Mouse (Mus musculus): ENCODE results near the gene Tbk1.

DNA sequence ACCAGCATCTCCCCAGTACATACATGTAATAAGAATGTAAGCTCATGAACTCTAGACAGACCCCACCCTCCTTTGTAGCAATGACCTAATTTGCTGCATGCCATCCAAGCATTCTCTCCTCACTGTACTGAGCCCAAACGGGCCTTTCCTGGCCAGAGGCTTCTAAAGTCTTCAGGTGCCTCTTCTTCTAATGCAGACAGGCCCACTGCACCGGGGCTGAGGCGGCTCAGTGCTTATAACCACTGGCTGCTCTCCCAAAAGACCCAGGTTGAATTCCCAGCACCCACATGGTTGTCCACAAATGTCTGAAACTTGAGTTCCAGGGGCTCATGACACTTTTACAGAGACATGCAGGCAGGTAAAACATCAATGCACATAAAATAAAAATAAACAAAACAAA, 15.6 kb downstream of the Tbk1 start:
- TF ChIP-seq CTCF (IDR thresholded peaks at IDR 0.05; ENCODE audit: insufficient read depth, low read depth, low read length) = no peak
- TF ChIP-seq POLR2A (IDR thresholded peaks at IDR 0.05; ENCODE audit: insufficient read depth, low read depth, low read length) = no peak
